Mouse (Mus musculus) forebrain, embryonic 16.5 days (tissue): Measurements from ENCODE around the gene Unc5c. TPM values are rescaled to one million over a fixed set of nuclear protein-coding genes. Genes with fewer than 3 reads are reported as not detected.

ENCODE experiments used
- ATAC-seq: fragments of 200-750 bp; cut with Nextera tagmentation; 2 replicates; pipeline ENCODE4 v1.8.0; 2017; ENCODE audit warnings: mild to moderate bottlenecking, moderate library complexity
- H3K27ac ChIP-seq: fragments of 300-500 bp; sonication (generic); 2 replicates; pipeline ENCODE4 v1.5.1; 2014; ENCODE audit warnings: low read length, control low read depth
- H3K27me3 ChIP-seq: fragments of 300-500 bp; sonication (generic); replicated peaks from 2 replicates; pipeline ENCODE4 v1.6.1; 2014; ENCODE audit warnings: low read length; ENCODE audit not compliant: control insufficient read depth, insufficient read depth
- H3K36me3 ChIP-seq: fragments of 300-500 bp; sonication (generic); 2 replicates; pipeline ENCODE4 v1.6.1; 2014; ENCODE audit not compliant: control insufficient read depth, insufficient read depth
- H3K4me1 ChIP-seq: fragments of 300-500 bp; sonication (generic); replicated peaks from 2 replicates; pipeline ENCODE4 v1.6.1; 2014; ENCODE audit warnings: low read length; ENCODE audit not compliant: control insufficient read depth, insufficient read depth
- H3K4me2 ChIP-seq: fragments of 300-500 bp; sonication (generic); 2 replicates; pipeline ENCODE4 v1.6.1; 2014; ENCODE audit warnings: mild to moderate bottlenecking, low read length, control low read depth
- H3K4me3 ChIP-seq: fragments of 300-500 bp; sonication (generic); replicated peaks from 2 replicates; pipeline ENCODE4 v1.5.1; 2014; ENCODE audit warnings: mild to moderate bottlenecking, low read length, control low read depth
- H3K9ac ChIP-seq: fragments of 300-500 bp; sonication (generic); replicated peaks from 2 replicates; pipeline ENCODE4 v1.6.1; 2014; ENCODE audit warnings: low read depth, low read length, control low read depth
- H3K9me3 ChIP-seq: fragments of 300-500 bp; sonication (generic); 2 replicates; pipeline ENCODE4 v1.6.1; 2016; ENCODE audit warnings: low read length; ENCODE audit not compliant: control insufficient read depth
- WGBS: fragments of 180-500 bp; shearing (Covaris S2); extraction: QIAGEN DNeasy Blood & Tissue Kit; methylation state at CpG from one replicate; pipeline ENCODE4 v1.1.7; 2014; 5-methylcytosine and 5-hydroxymethylcytosine counted together
- polyA plus RNA-seq: library from polyadenylated mRNA; unstranded; fragments of >200 nt; fragmentation: Nextera tagmentation; extraction: Ambion mirVana; gene quantifications from 2 replicates; pipeline ENCODE4 v1.2.1, GENCODE M21; 2015

Gene Unc5c
- polyA plus RNA-seq, 1 experiment from 2014 or later = 7.9 TPM

- no peaks in the 10 kb centered on the region for H3K36me3 ChIP-seq
- H3K4me1 ChIP-seq = no peaks in the 10 kb centered on the region
- no peaks in the 10 kb centered on the region for H3K27me3 ChIP-seq
- no peak overlapping the region for H3K9ac ChIP-seq
- 82% methylated on average over 4 of the region's 4 CpGs for WGBS
- H3K9me3 ChIP-seq = no peaks in the 10 kb centered on the region
- no peak for ATAC-seq
- H3K27ac ChIP-seq = no peak overlapping the region
- no peak overlapping the region for H3K4me2 ChIP-seq
- H3K4me3 ChIP-seq = no peak overlapping the region
These were observed 283.8 kb downstream of the Unc5c start for GRCm38 (mm10) chr3:141748694-141749381.

- no peaks in the 10 kb centered on the region for H3K27me3 ChIP-seq
- 51% methylated on average over 7 of the region's 7 CpGs for WGBS
- no peaks in the 10 kb centered on the region for H3K9me3 ChIP-seq
- no peak overlapping the region for H3K4me3 ChIP-seq
- H3K4me2 ChIP-seq = no peak overlapping the region
- ATAC-seq = no peak
- no peaks in the 10 kb centered on the region for H3K4me1 ChIP-seq
- H3K27ac ChIP-seq = no peak overlapping the region
- H3K9ac ChIP-seq = no peak overlapping the region
- H3K36me3 ChIP-seq = no peaks in the 10 kb centered on the region
These were observed 287.2 kb downstream of the Unc5c start for GRCm38 (mm10) chr3:141752172-141752571.

- Histone ChIP-seq H3K36me3 (no peaks in the 10 kb centered on the region), H3K9ac (no peak overlapping the region), H3K9me3 (no peaks in the 10 kb centered on the region), H3K4me1 (no peaks in the 10 kb centered on the region), H3K4me3 (no peak overlapping the region), H3K4me2 (no peak overlapping the region), H3K27ac (no peak overlapping the region), H3K27me3 (no peaks in the 10 kb centered on the region)
- 75% methylated on average over 3 of the region's 3 CpGs for WGBS
- ATAC-seq = no peak
These were observed 292.2 kb downstream of the Unc5c start for GRCm38 (mm10) chr3:141757259-141757658.

- Histone ChIP-seq H3K27me3 (no peaks in the 10 kb centered on the region), H3K36me3 (no peaks in the 10 kb centered on the region), H3K9ac (no peak overlapping the region), H3K4me3 (no peak overlapping the region), H3K4me2 (no peak overlapping the region), H3K27ac (no peak overlapping the region), H3K4me1 (no peaks in the 10 kb centered on the region), H3K9me3 (no peaks in the 10 kb centered on the region)
- no peak for ATAC-seq
- 74% methylated on average over 8 of the region's 8 CpGs for WGBS
These were observed 313.4 kb downstream of the Unc5c start for GRCm38 (mm10) chr3:141778411-141778919.

- Histone ChIP-seq H3K36me3 (no peaks in the 10 kb centered on the region), H3K27ac (no peak overlapping the region), H3K9me3 (no peaks in the 10 kb centered on the region), H3K4me2 (no peak overlapping the region), H3K9ac (no peak overlapping the region), H3K4me1 (no peaks in the 10 kb centered on the region), H3K4me3 (no peak overlapping the region), H3K27me3 (no peaks in the 10 kb centered on the region)
- WGBS = 68% methylated on average over 3 of the region's 3 CpGs
- no peak for ATAC-seq
These were observed 314.2 kb downstream of the Unc5c start for GRCm38 (mm10) chr3:141779186-141779585.

- no peak overlapping the region for H3K4me2 ChIP-seq
- no peaks in the 10 kb centered on the region for H3K4me1 ChIP-seq
- H3K27ac ChIP-seq = no peak overlapping the region
- H3K9ac ChIP-seq = no peak overlapping the region
- 80% methylated on average over 4 of the region's 4 CpGs for WGBS
- ATAC-seq = no peak
- H3K27me3 ChIP-seq = no peaks in the 10 kb centered on the region
- H3K36me3 ChIP-seq = no peaks in the 10 kb centered on the region
- no peak overlapping the region for H3K4me3 ChIP-seq
- no peaks in the 10 kb centered on the region for H3K9me3 ChIP-seq
These were observed 317.5 kb downstream of the Unc5c start for GRCm38 (mm10) chr3:141782553-141782952.

GRCm38 (mm10) chr3:141791026-141791780 is 326.2 kb downstream of the Unc5c start:
- Histone ChIP-seq H3K27ac (no peak overlapping the region), H3K9ac (no peak overlapping the region), H3K36me3 (no peaks in the 10 kb centered on the region), H3K4me1 (no peaks in the 10 kb centered on the region), H3K9me3 (no peaks in the 10 kb centered on the region), H3K27me3 (no peaks in the 10 kb centered on the region), H3K4me2 (no peak overlapping the region), H3K4me3 (no peak overlapping the region)
- WGBS = 76% methylated on average over 8 of the region's 8 CpGs
- ATAC-seq = no peak

GRCm38 (mm10) chr3:141792106-141792505 is 327.1 kb downstream of the Unc5c start:
- ATAC-seq = no peak
- Histone ChIP-seq H3K27ac (no peak overlapping the region), H3K4me1 (no peaks in the 10 kb centered on the region), H3K9ac (no peak overlapping the region), H3K4me2 (no peak overlapping the region), H3K9me3 (no peaks in the 10 kb centered on the region), H3K36me3 (no peaks in the 10 kb centered on the region), H3K4me3 (no peak overlapping the region), H3K27me3 (no peaks in the 10 kb centered on the region)
- 93% methylated on average over 1 of the region's 1 CpGs for WGBS

- no peaks in the 10 kb centered on the region for H3K27me3 ChIP-seq
- ATAC-seq = no peak
- H3K27ac ChIP-seq = no peak overlapping the region
- no peak overlapping the region for H3K4me2 ChIP-seq
- no peak overlapping the region for H3K9ac ChIP-seq
- H3K36me3 ChIP-seq = no peaks in the 10 kb centered on the region
- no peaks in the 10 kb centered on the region for H3K4me1 ChIP-seq
- no peak overlapping the region for H3K4me3 ChIP-seq
- 88% methylated on average over 2 of the region's 2 CpGs for WGBS
- H3K9me3 ChIP-seq = no peaks in the 10 kb centered on the region
These were observed 328.7 kb downstream of the Unc5c start for GRCm38 (mm10) chr3:141793755-141794154.
